Mouse (Mus musculus) left cerebral cortex, adult 18-20 months (tissue): ENCODE results near the gene Myo1d. TPM values are rescaled to one million over a fixed set of nuclear protein-coding genes. Genes with fewer than 3 reads are reported as not detected.

Experiments
- DNase-seq, 2 experiments: peaks; one replicate each; pipeline ENCODE4 v3.0.0; 2021 to 2022; ENCODE audit warnings: low spot score in 2 of 2, mixed read lengths in 1 of 2
- total RNA-seq, 2 experiments: library from RNA; stranded (reverse); gene quantifications; 2 replicates each; pipeline ENCODE4 v1.2.3; 2021

Gene Myo1d
- total RNA-seq, 2 experiments from 2014 or later, result 6.4 to 7.8 TPM

- no peak for DNase-seq
Observed at GRCm38 (mm10) chr11:80783460-80783859, 3.6 kb upstream of the Myo1d start.

GRCm38 (mm10) chr11:80781535-80781934 is 1.7 kb upstream of the Myo1d start:
- no peak for DNase-seq

- DNase-seq, result no peak
Observed at GRCm38 (mm10) chr11:80778916-80779526, 804 bp downstream of the Myo1d start.

- DNase-seq, result no peak
Observed at GRCm38 (mm10) chr11:80778157-80778556, 1.7 kb downstream of the Myo1d start.

- no peak for DNase-seq
Observed at GRCm38 (mm10) chr11:80777708-80778107, 2.1 kb downstream of the Myo1d start.

GRCm38 (mm10) chr11:80775535-80775934 is 4.3 kb downstream of the Myo1d start:
- no peak for DNase-seq

GRCm38 (mm10) chr11:80772595-80773210 is 7.1 kb downstream of the Myo1d start:
- DNase-seq, result no peak

GRCm38 (mm10) chr11:80771596-80772250 is 8.1 kb downstream of the Myo1d start:
- DNase-seq, result no peak

GRCm38 (mm10) chr11:80771186-80771585 is 8.6 kb downstream of the Myo1d start:
- DNase-seq, result no peak

GRCm38 (mm10) chr11:80767320-80767617 is 12.6 kb downstream of the Myo1d start:
- no peak for DNase-seq

- no peak for DNase-seq
Observed at GRCm38 (mm10) chr11:80766472-80767319, 13.1 kb downstream of the Myo1d start.

GRCm38 (mm10) chr11:80766068-80766467 is 13.8 kb downstream of the Myo1d start:
- no peak for DNase-seq

GRCm38 (mm10) chr11:80762066-80762465 is 17.8 kb downstream of the Myo1d start:
- no peak for DNase-seq

GRCm38 (mm10) chr11:80761285-80761974 is 18.4 kb downstream of the Myo1d start:
- DNase-seq, result no peak

- no peak for DNase-seq
Observed at GRCm38 (mm10) chr11:80759023-80759422, 20.8 kb downstream of the Myo1d start.

GRCm38 (mm10) chr11:80754201-80754600 is 25.6 kb downstream of the Myo1d start:
- DNase-seq, result no peak

GRCm38 (mm10) chr11:80751168-80751567 is 28.7 kb downstream of the Myo1d start:
- no peak for DNase-seq

- DNase-seq, result no peak
Observed at GRCm38 (mm10) chr11:80749187-80749586, 30.6 kb downstream of the Myo1d start.

GRCm38 (mm10) chr11:80745426-80745825 is 34.4 kb downstream of the Myo1d start:
- no peak for DNase-seq

- no peak for DNase-seq
Observed at GRCm38 (mm10) chr11:80743823-80744410, 35.9 kb downstream of the Myo1d start.

GRCm38 (mm10) chr11:80742462-80742861 is 37.4 kb downstream of the Myo1d start:
- no peak for DNase-seq
